23 mouse cellular contexts compared by ENCODE assay signal in genomic region chr1:57188796-57189319, GRCm38 (mm10).
DNase-seq lines count a peak whose midpoint lies in the region; ATAC-seq and TF ChIP-seq lines count a peak whose summit lies in the region.
"Had no signal": no experiment of that assay in that cellular context is flagged by ENCODE, and none has a peak within 500 bp of the region (broad histone marks: within the 10 kb centered on the region; RNA-seq: fewer than 3 reads in every experiment).

No protein-coding gene starts in this region.

- TF ChIP-seq EP300 in CH12.LX (IDR thresholded peaks at IDR 0.05; ENCODE audit: low read length), result peak; percentile 59

- no peaks in the 10 kb centered on the region for H3K79me2 ChIP-seq in CH12.LX (replicated peaks; ENCODE audit: control insufficient read depth, extremely low read depth, insufficient read depth, poor library complexity, severe bottlenecking)

- no peaks in the 10 kb centered on the region for H3K36me3 ChIP-seq in CH12.LX (replicated peaks in 1 of 2; ENCODE audit: control insufficient read depth in 1 of 2, insufficient read depth in 1 of 2, low read length in 1 of 2)
- H3K36me3 ChIP-seq: embryonic facial prominence, embryonic 10.5 days; embryonic facial prominence, embryonic 12.5 days; forebrain, embryonic 15.5 days had no signal

- peaks cover 0 to 25% of the 10 kb centered on the region in 2 experiments; a peak in 3 of 4 replicates for H3K4me1 ChIP-seq in CH12.LX (ENCODE audit: control insufficient read depth in 1 of 2, insufficient read depth in 2 of 2)
- H3K4me1 ChIP-seq: embryonic facial prominence, embryonic 10.5 days; embryonic facial prominence, embryonic 12.5 days; forebrain, embryonic 13.5 days; forebrain, embryonic 15.5 days had no signal

- H3K9ac ChIP-seq in CH12.LX (ENCODE audit: insufficient read depth, low read depth), result no peak overlapping the region
- H3K9ac ChIP-seq: embryonic facial prominence, embryonic 12.5 days; forebrain, embryonic 13.5 days; forebrain, embryonic 15.5 days; forebrain, postnatal 0 days had no signal

- TF ChIP-seq POLR2A in CH12.LX (IDR thresholded peaks at IDR 0.05; ENCODE audit: low read depth, low read length), result no peak

- TF ChIP-seq CTCF in CH12.LX (conservative IDR thresholded peaks at IDR 0.05 in 1 of 2, IDR thresholded peaks at IDR 0.05 in 1 of 2; ENCODE audit: low read depth in 2 of 2, low read length in 2 of 2), result peak in 1 of 2 experiments; percentile 38; a peak in 2 of 4 replicates

- in situ Hi-C loops in CH12.LX (cut with MboI; ENCODE audit: low pct_ligation_motif_present, low pct_unique_long_range_greater_than_20kb, low sequenced_read_pairs), result no loop called here

- H3K4me3 ChIP-seq in CH12.LX (replicated peaks in 1 of 3; ENCODE audit: low read depth in 2 of 3, low read length in 2 of 3, poor library complexity in 1 of 3), result no peak overlapping the region
- H3K4me3 ChIP-seq: embryonic facial prominence, embryonic 10.5 days; embryonic facial prominence, embryonic 12.5 days; forebrain, embryonic 13.5 days; forebrain, embryonic 15.5 days had no signal

- peak overlapping the region; percentile 66; the same call in 1 of the 2 replicates for H3K4me2 ChIP-seq in CH12.LX (ENCODE audit: insufficient read depth, low read depth, poor library complexity, severe bottlenecking)
- H3K4me2 ChIP-seq: embryonic facial prominence, embryonic 12.5 days; forebrain, embryonic 13.5 days; forebrain, embryonic 15.5 days had no signal

- dilution Hi-C loops in CH12.LX (cut with MboI; ENCODE audit: extremely low pct_ligation_motif_present, extremely low pct_unique_long_range_greater_than_20kb, low sequenced_read_pairs), result no loop called here

- peak; percentile 20 for TF ChIP-seq RAD21 in CH12.LX (IDR thresholded peaks at IDR 0.05; ENCODE audit: low read depth, low read length)

- no peaks in the 10 kb centered on the region for H3K9me3 ChIP-seq in CH12.LX (replicated peaks; ENCODE audit: low read length)
- H3K9me3 ChIP-seq: embryonic facial prominence, embryonic 10.5 days; embryonic facial prominence, embryonic 12.5 days; forebrain, embryonic 13.5 days; forebrain, embryonic 15.5 days had no signal

- no peak overlapping the region for H3K27ac ChIP-seq in CH12.LX (ENCODE audit: insufficient read depth, low read depth)
- H3K27ac ChIP-seq: embryonic facial prominence, embryonic 10.5 days; embryonic facial prominence, embryonic 12.5 days; forebrain, embryonic 13.5 days; forebrain, embryonic 15.5 days had no signal

- H3K27me3 ChIP-seq in CH12.LX (replicated peaks), result no peaks in the 10 kb centered on the region
- H3K27me3 ChIP-seq: embryonic facial prominence, embryonic 12.5 days; forebrain, embryonic 13.5 days; forebrain, embryonic 15.5 days had no signal

- no peak for ATAC-seq in megakaryocyte, adult 5-6 weeks (ENCODE audit: poor library complexity, severe bottlenecking)
- ATAC-seq: activated CD4-positive, CD25-positive, alpha-beta regulatory T cell, adult 4 months; CD4-positive, CD25-positive, alpha-beta regulatory T cell, adult 4 months; forebrain, embryonic 13.5 days; forebrain, embryonic 15.5 days; forebrain, postnatal 0 days; Patski had no signal

- DNase-seq in heart, adult 11 months, result peak; percentile 63
- no peak for DNase-seq in heart, adult 9 months (ENCODE audit: low spot score in 2 of 2)
- DNase-seq in 3134 (ENCODE audit: extremely low read depth, insufficient read length, low spot score) (peak; percentile 14), CH12.LX (ENCODE audit: extremely low read depth) (peak; percentile 60)
- no peak for DNase-seq in lung, postnatal 36 days
- DNase-seq: adrenal gland, adult 2 months; adrenal gland, postnatal 10 days; adrenal gland, postnatal 25 days; B cell, adult 2 months; cerebellum, adult 11 months; cerebellum, adult 2 months; cerebellum, adult 9-10 months; cerebellum, postnatal 10 days; cerebellum, postnatal 25 days; forebrain, postnatal 0 days had no signal

TF ChIP-seq in CH12.LX, 34 proteins besides CTCF, POLR2A, EP300 and RAD21:
- no peak for TF ChIP-seq POLR2AphosphoS2 (IDR thresholded peaks at IDR 0.05; ENCODE audit: low read depth, low read length)
- no peak for TF ChIP-seq E2F4 (IDR thresholded peaks at IDR 0.05; ENCODE audit: insufficient replicate concordance, low read depth, low read length)
- TF ChIP-seq CHD1 (IDR thresholded peaks at IDR 0.05; ENCODE audit: low read depth, low read length), result no peak; the same call in 1 of the 2 replicates
- no peak for TF ChIP-seq HCFC1 (IDR thresholded peaks at IDR 0.05; ENCODE audit: low read depth, low read length)
- TF ChIP-seq TBP (conservative IDR thresholded peaks at IDR 0.05; ENCODE audit: low read depth, low read length), result no peak
- TF ChIP-seq NRF1 (IDR thresholded peaks at IDR 0.05; ENCODE audit: low read depth, low read length), result no peak
- TF ChIP-seq UBTF (IDR thresholded peaks at IDR 0.05; ENCODE audit: low read depth, low read length), result no peak
- no peak for TF ChIP-seq PAX5 (IDR thresholded peaks at IDR 0.05; ENCODE audit: low read length)
- TF ChIP-seq SIN3A (IDR thresholded peaks at IDR 0.05; ENCODE audit: low read length), result no peak
- TF ChIP-seq MEF2A (IDR thresholded peaks at IDR 0.05; ENCODE audit: borderline replicate concordance, low read depth, low read length), result peak; percentile 89
- no peak for TF ChIP-seq KAT2A (IDR thresholded peaks at IDR 0.05; ENCODE audit: insufficient replicate concordance, low read length)
- TF ChIP-seq GABPA (IDR thresholded peaks at IDR 0.05; ENCODE audit: insufficient replicate concordance, low read depth, low read length), result no peak
- TF ChIP-seq IRF4 (IDR thresholded peaks at IDR 0.05; ENCODE audit: low read depth, low read length), result peak; percentile 64; the same call in 1 of the 2 replicates
- TF ChIP-seq MAX (IDR thresholded peaks at IDR 0.05; ENCODE audit: low read length), result 0 out of 2 replicates have a peak, but pooled peaks have one; percentile 43
- peak; percentile 94 for TF ChIP-seq ZNF384 (IDR thresholded peaks at IDR 0.05; ENCODE audit: low read depth, low read length)
- peak; percentile 33; the same call in 1 of the 2 replicates for TF ChIP-seq SMC3 (IDR thresholded peaks at IDR 0.05; ENCODE audit: low read depth, low read length)
- no peak for TF ChIP-seq MAZ (IDR thresholded peaks at IDR 0.05; ENCODE audit: low read depth, low read length)
- TF ChIP-seq BHLHE40 (IDR thresholded peaks at IDR 0.05; ENCODE audit: low read depth, low read length), result peak; percentile 41; the same call in 1 of the 2 replicates
- TF ChIP-seq ZKSCAN1 (IDR thresholded peaks at IDR 0.05; ENCODE audit: borderline replicate concordance, low read depth, low read length), result no peak
- TF ChIP-seq ZC3H11A (IDR thresholded peaks at IDR 0.05; ENCODE audit: low read depth, low read length), result no peak
- no peak for TF ChIP-seq USF1 (IDR thresholded peaks at IDR 0.05; ENCODE audit: low read depth, low read length)
- no peak for TF ChIP-seq MYC (IDR thresholded peaks at IDR 0.05; ENCODE audit: low read depth, low read length)
- TF ChIP-seq ELF1 (IDR thresholded peaks at IDR 0.05; ENCODE audit: low read depth, low read length), result 0 out of 2 replicates have a peak, but pooled peaks have one; percentile 33

Comparison
In these comparisons a context has a peak if more than half of its experiments do, and no peak if none do; other contexts are left out.
1. DNase-seq: peak in heart, adult 11 months (single experiment), 3134 (single experiment) and CH12.LX (single experiment); none in heart, adult 9 months (0 of 2) and lung, postnatal 36 days (single experiment).